Mouse (Mus musculus) lung, embryonic 15.5 days (tissue): ENCODE measurements at regions not wholly inside any gene's neighbourhood (a gene's known extent, or its start where the extent isn't known, plus 50 kb on each side); places are given as distances from the start of the nearest gene placed in this dataset.

Experiments used
- ATAC-seq: fragments of 200-750 bp; cut with Nextera tagmentation; 2 replicates; pipeline ENCODE4 v1.8.0; 2017; ENCODE audit warnings: moderate number of reproducible peaks, borderline replicate concordance; ENCODE audit not compliant: low FRiP score, low TSS enrichment; ENCODE audit errors: extremely low read depth
- H3K27ac ChIP-seq: fragments of 300-500 bp; sonication (generic); 2 replicates; pipeline ENCODE4 v1.5.1; 2015; ENCODE audit warnings: moderate library complexity, mild to moderate bottlenecking, inconsistent platforms
- H3K27me3 ChIP-seq: fragments of 300-500 bp; sonication (generic); 2 replicates; pipeline ENCODE4 v1.6.1; 2015; ENCODE audit warnings: inconsistent platforms
- H3K36me3 ChIP-seq: fragments of 300-500 bp; sonication (generic); 2 replicates; pipeline ENCODE4 v1.6.1; 2015; ENCODE audit warnings: inconsistent platforms
- H3K4me1 ChIP-seq: fragments of 300-500 bp; sonication (generic); 2 replicates; pipeline ENCODE4 v1.6.1; 2015; ENCODE audit warnings: inconsistent platforms
- H3K4me2 ChIP-seq: fragments of 300-500 bp; sonication (generic); 2 replicates; pipeline ENCODE4 v1.6.1; 2015; ENCODE audit warnings: inconsistent platforms, mild to moderate bottlenecking, moderate library complexity
- H3K4me3 ChIP-seq: fragments of 300-500 bp; sonication (generic); 2 replicates; pipeline ENCODE4 v1.5.1; 2015; ENCODE audit warnings: mild to moderate bottlenecking, inconsistent platforms
- H3K9ac ChIP-seq: fragments of 300-500 bp; sonication (generic); 2 replicates; pipeline ENCODE4 v1.6.1; 2015; ENCODE audit warnings: inconsistent platforms
- H3K9me3 ChIP-seq: fragments of 300-500 bp; sonication (generic); 2 replicates; pipeline ENCODE4 v1.6.1; 2016; ENCODE audit warnings: inconsistent platforms
- WGBS: fragments of 180-500 bp; shearing (Covaris S2); methylation state at CpG from one replicate; pipeline ENCODE4 v1.1.7; 2015; 5-methylcytosine and 5-hydroxymethylcytosine counted together

- H3K4me2 ChIP-seq, result no peak overlapping the region
- ATAC-seq, result no peak
- no peaks in the 10 kb centered on the region for H3K9me3 ChIP-seq
- no peak overlapping the region for H3K27ac ChIP-seq
- no peak overlapping the region for H3K4me3 ChIP-seq
- no peaks in the 10 kb centered on the region for H3K4me1 ChIP-seq
- no peak overlapping the region for H3K9ac ChIP-seq
- no peaks in the 10 kb centered on the region for H3K36me3 ChIP-seq
- no peaks in the 10 kb centered on the region for H3K27me3 ChIP-seq
- WGBS, result 91% methylated on average over 1 of the region's 1 CpGs
Observed at GRCm38 (mm10) chr14:98937933-98938332, 56.2 kb downstream of the Rpl36a-ps1 start.

GRCm38 (mm10) chr14:98937373-98937772, 56.7 kb downstream of the Rpl36a-ps1 start:
- 85% methylated on average over 2 of the region's 2 CpGs for WGBS
- Histone ChIP-seq H3K9me3 (no peaks in the 10 kb centered on the region), H3K4me1 (no peaks in the 10 kb centered on the region), H3K9ac (no peak overlapping the region), H3K27me3 (no peaks in the 10 kb centered on the region), H3K27ac (no peak overlapping the region), H3K36me3 (no peaks in the 10 kb centered on the region), H3K4me3 (no peak overlapping the region), H3K4me2 (no peak overlapping the region)
- ATAC-seq, result no peak

GRCm38 (mm10) chr14:98933371-98933916, 60.7 kb downstream of the Rpl36a-ps1 start:
- Histone ChIP-seq H3K9me3 (no peaks in the 10 kb centered on the region), H3K9ac (no peak overlapping the region), H3K27me3 (no peaks in the 10 kb centered on the region), H3K4me2 (no peak overlapping the region), H3K27ac (no peak overlapping the region), H3K4me1 (no peaks in the 10 kb centered on the region), H3K36me3 (no peaks in the 10 kb centered on the region), H3K4me3 (no peak overlapping the region)
- ATAC-seq, result no peak
- 13% methylated on average over 3 of the region's 3 CpGs for WGBS

GRCm38 (mm10) chr14:98929276-98929675, 64.8 kb downstream of the Rpl36a-ps1 start:
- Histone ChIP-seq H3K4me1 (no peaks in the 10 kb centered on the region), H3K27me3 (no peaks in the 10 kb centered on the region), H3K36me3 (no peaks in the 10 kb centered on the region), H3K4me3 (no peak overlapping the region), H3K9ac (no peak overlapping the region), H3K27ac (no peak overlapping the region), H3K9me3 (no peaks in the 10 kb centered on the region), H3K4me2 (no peak overlapping the region)
- ATAC-seq, result no peak
- 72% methylated on average over 2 of the region's 2 CpGs for WGBS

DNA sequence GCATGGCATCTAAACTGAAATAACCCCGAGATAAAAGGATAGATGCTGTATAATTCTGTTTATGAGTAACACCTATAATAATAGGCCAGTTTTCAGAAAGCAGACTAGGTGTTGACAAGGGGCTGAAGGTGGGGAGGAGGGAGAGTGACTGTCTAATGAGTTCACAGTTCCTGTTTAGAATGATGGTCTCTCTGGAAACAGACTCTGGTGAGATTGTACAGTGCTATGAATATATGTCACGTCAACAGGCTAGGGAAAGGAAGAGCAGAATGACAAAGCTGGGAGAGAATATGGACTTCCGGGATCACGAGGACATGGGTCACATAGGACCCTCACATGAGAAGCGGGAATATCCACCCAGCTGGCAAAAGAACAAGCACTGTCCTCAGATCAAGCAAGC, 85.9 kb downstream of the Rpl36a-ps1 start:
- Histone ChIP-seq H3K9ac (no peak overlapping the region), H3K36me3 (no peaks in the 10 kb centered on the region), H3K27ac (no peak overlapping the region), H3K9me3 (no peaks in the 10 kb centered on the region), H3K4me2 (no peak overlapping the region), H3K4me3 (no peak overlapping the region), H3K27me3 (no peaks in the 10 kb centered on the region), H3K4me1 (no peaks in the 10 kb centered on the region)
- 60% methylated on average over 5 of the region's 5 CpGs for WGBS
- no peak for ATAC-seq

DNA sequence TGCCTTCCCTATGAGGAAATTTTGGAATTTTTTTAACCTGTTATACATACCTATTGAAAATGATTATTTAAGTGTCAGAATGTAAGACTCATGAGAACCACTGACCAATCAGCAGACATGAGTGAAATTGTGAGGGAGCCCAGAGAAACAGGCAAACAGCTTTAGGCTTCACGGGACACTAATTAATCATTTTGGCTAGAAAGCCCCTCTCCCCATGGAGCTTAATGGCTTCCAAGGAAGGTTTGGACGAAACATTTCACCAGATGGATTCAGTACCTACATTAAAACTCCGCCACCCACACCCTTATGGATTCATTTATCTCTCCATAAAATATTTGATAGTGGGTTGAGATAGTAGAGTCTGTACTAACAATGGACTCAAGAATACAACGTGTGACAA, 95.2 kb downstream of the Rpl36a-ps1 start:
- H3K27me3 ChIP-seq, result no peaks in the 10 kb centered on the region
- no peaks in the 10 kb centered on the region for H3K4me1 ChIP-seq
- H3K9ac ChIP-seq, result no peak overlapping the region
- no peaks in the 10 kb centered on the region for H3K9me3 ChIP-seq
- no peaks in the 10 kb centered on the region for H3K36me3 ChIP-seq
- no peak overlapping the region for H3K4me3 ChIP-seq
- WGBS, result 60% methylated on average over 4 of the region's 4 CpGs
- H3K27ac ChIP-seq, result no peak overlapping the region
- H3K4me2 ChIP-seq, result no peak overlapping the region
- no peak for ATAC-seq

DNA sequence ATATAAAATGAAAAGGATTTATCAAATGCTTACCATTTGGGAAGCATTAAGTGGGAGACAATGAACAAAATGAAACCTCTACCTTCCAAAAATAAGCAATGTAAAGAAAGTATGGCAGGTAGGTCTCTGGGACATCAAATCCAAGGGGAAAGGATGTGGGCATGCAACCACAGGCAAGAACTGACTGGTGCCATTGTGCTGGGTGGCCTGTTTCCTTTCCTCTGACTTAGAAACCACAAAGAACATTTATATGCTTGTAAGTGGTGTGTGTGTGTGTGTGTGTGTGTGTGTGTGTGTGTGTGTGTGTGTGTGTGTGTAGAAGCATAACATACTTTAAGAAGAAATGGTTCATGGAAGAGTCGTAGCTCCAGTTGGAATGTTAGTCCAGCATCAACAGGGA, 96.7 kb downstream of the Rpl36a-ps1 start:
- H3K36me3 ChIP-seq, result no peaks in the 10 kb centered on the region
- H3K9ac ChIP-seq, result no peak overlapping the region
- H3K27ac ChIP-seq, result no peak overlapping the region
- H3K4me1 ChIP-seq, result no peaks in the 10 kb centered on the region
- H3K4me3 ChIP-seq, result no peak overlapping the region
- no peak overlapping the region for H3K4me2 ChIP-seq
- H3K9me3 ChIP-seq, result no peaks in the 10 kb centered on the region
- H3K27me3 ChIP-seq, result no peaks in the 10 kb centered on the region
- WGBS, result 86% methylated on average over 1 of the region's 1 CpGs
- ATAC-seq, result no peak

DNA sequence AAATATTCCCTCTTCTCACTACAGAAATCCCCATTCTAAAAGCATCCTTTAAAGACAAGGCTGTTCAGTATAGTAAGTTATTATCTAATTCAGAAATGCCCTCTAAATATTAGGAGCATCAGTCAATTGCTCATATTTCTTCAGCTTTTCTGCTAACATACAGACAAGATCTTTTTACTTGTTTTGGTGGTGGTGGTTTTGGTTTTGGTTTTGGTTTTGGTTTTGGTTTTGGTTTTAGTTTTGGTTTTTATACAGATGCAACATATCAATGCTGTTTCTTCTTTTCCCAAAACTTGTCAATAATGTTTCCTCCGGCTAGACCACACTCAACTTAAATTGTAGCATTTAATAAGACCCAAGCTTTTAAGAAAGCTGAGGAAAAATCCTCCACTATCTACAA, 98.2 kb downstream of the Rpl36a-ps1 start:
- H3K36me3 ChIP-seq, result no peaks in the 10 kb centered on the region
- WGBS, result 86% methylated on average over 1 of the region's 1 CpGs
- H3K27ac ChIP-seq, result no peak overlapping the region
- H3K4me3 ChIP-seq, result no peak overlapping the region
- no peaks in the 10 kb centered on the region for H3K4me1 ChIP-seq
- H3K4me2 ChIP-seq, result no peak overlapping the region
- no peak for ATAC-seq
- H3K9ac ChIP-seq, result no peak overlapping the region
- H3K9me3 ChIP-seq, result no peaks in the 10 kb centered on the region
- no peaks in the 10 kb centered on the region for H3K27me3 ChIP-seq

GRCm38 (mm10) chr14:98892670-98893069, 101.4 kb downstream of the Rpl36a-ps1 start:
- Histone ChIP-seq H3K4me3 (no peak overlapping the region), H3K4me1 (no peaks in the 10 kb centered on the region), H3K9ac (no peak overlapping the region), H3K27ac (no peak overlapping the region), H3K36me3 (no peaks in the 10 kb centered on the region), H3K9me3 (no peaks in the 10 kb centered on the region), H3K27me3 (no peaks in the 10 kb centered on the region), H3K4me2 (no peak overlapping the region)
- WGBS, result 92% methylated on average over 3 of the region's 3 CpGs
- ATAC-seq, result no peak

- Histone ChIP-seq H3K4me3 (no peak overlapping the region), H3K27ac (no peak overlapping the region), H3K27me3 (no peaks in the 10 kb centered on the region), H3K9me3 (no peaks in the 10 kb centered on the region), H3K9ac (no peak overlapping the region), H3K4me2 (peak overlapping the region; percentile 8; the same call in 1 of the 2 replicates), H3K4me1 (no peaks in the 10 kb centered on the region), H3K36me3 (no peaks in the 10 kb centered on the region)
- no peak for ATAC-seq
- 64% methylated on average over 5 of the region's 5 CpGs for WGBS
Observed at GRCm38 (mm10) chr14:98891252-98891947, 102.7 kb downstream of the Rpl36a-ps1 start.

GRCm38 (mm10) chr14:98887588-98887987, 106.5 kb downstream of the Rpl36a-ps1 start:
- no peaks in the 10 kb centered on the region for H3K9me3 ChIP-seq
- H3K27ac ChIP-seq, result no peak overlapping the region
- H3K4me1 ChIP-seq, result no peaks in the 10 kb centered on the region
- no peaks in the 10 kb centered on the region for H3K36me3 ChIP-seq
- no peak overlapping the region for H3K9ac ChIP-seq
- H3K27me3 ChIP-seq, result no peaks in the 10 kb centered on the region
- H3K4me3 ChIP-seq, result no peak overlapping the region
- WGBS, result 45% methylated on average over 2 of the region's 2 CpGs
- no peak for ATAC-seq
- no peak overlapping the region for H3K4me2 ChIP-seq

DNA sequence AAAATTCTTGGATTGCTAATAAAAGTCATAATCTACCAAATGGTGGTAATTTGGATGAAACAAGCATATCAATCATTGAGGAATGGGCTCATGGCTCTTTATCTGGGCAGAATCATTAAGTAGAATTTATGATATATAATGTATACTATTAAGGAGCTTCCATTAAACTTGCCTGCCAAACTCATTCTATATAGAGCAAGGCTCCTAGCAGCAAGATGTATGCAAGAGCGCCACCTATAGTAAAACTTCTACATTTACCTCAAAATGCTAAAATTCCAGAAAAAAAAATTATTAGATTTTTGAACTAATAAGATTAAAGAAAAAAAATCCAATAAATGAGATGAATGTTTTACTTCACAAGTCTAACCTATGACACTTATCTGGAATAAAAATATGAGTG, 107.1 kb downstream of the Rpl36a-ps1 start:
- H3K36me3 ChIP-seq, result no peaks in the 10 kb centered on the region
- WGBS, result 0% methylated on average over 1 of the region's 1 CpGs
- no peak overlapping the region for H3K27ac ChIP-seq
- ATAC-seq, result no peak
- H3K4me3 ChIP-seq, result no peak overlapping the region
- H3K4me2 ChIP-seq, result no peak overlapping the region
- no peaks in the 10 kb centered on the region for H3K9me3 ChIP-seq
- no peaks in the 10 kb centered on the region for H3K4me1 ChIP-seq
- no peak overlapping the region for H3K9ac ChIP-seq
- H3K27me3 ChIP-seq, result no peaks in the 10 kb centered on the region

DNA sequence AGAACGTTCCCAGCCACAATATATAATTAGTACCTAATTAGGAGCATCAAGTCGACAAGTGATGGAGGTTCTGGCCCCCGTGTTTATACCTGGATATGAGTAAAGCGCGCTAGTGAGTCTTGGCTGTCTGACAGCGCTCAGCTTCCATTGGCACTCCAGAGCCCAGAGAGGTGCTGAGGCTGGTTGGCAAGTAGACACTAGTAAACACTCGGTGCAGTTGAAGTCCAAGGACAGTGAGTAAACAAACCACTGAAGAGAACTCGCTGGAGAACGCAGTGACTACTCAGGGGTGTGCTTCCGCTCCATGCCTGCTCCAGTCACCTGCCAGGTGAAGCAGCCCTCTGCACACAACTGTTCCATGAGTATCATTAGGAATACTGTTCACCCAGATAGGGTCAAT, 111.5 kb downstream of the Rpl36a-ps1 start:
- no peak overlapping the region for H3K4me2 ChIP-seq
- H3K9me3 ChIP-seq, result no peaks in the 10 kb centered on the region
- H3K4me3 ChIP-seq, result no peak overlapping the region
- ATAC-seq, result no peak
- H3K27ac ChIP-seq, result no peak overlapping the region
- no peaks in the 10 kb centered on the region for H3K4me1 ChIP-seq
- H3K27me3 ChIP-seq, result no peaks in the 10 kb centered on the region
- H3K9ac ChIP-seq, result no peak overlapping the region
- no peaks in the 10 kb centered on the region for H3K36me3 ChIP-seq
- 69% methylated on average over 10 of the region's 10 CpGs for WGBS
